Mouse (Mus musculus) kidney, embryonic 16.5 days (tissue): ENCODE measurements around the gene Clptm1. TPM values are rescaled to one million over a fixed set of nuclear protein-coding genes. Genes with fewer than 3 reads are reported as not detected.

Experiments used
- ATAC-seq: fragments of 200-750 bp; cut with Nextera tagmentation; 2 replicates; pipeline ENCODE4 v1.8.0; 2017; ENCODE audit warnings: moderate TSS enrichment; ENCODE audit not compliant: low FRiP score, low TSS enrichment
- H3K27ac ChIP-seq: fragments of 300-500 bp; sonication (generic); 2 replicates; pipeline ENCODE4 v1.5.1; 2014; ENCODE audit warnings: low read length
- H3K27me3 ChIP-seq: fragments of 300-500 bp; sonication (generic); 2 replicates; pipeline ENCODE4 v1.6.1; 2014; ENCODE audit warnings: low read length, control low read depth, mixed read lengths; ENCODE audit not compliant: insufficient read depth
- H3K36me3 ChIP-seq: fragments of 300-500 bp; sonication (generic); 2 replicates; pipeline ENCODE4 v1.6.1; 2014; ENCODE audit warnings: low read length, control low read depth, mixed read lengths; ENCODE audit not compliant: insufficient read depth
- H3K4me1 ChIP-seq: fragments of 300-500 bp; sonication (generic); 2 replicates; pipeline ENCODE4 v1.6.1; 2014; ENCODE audit warnings: low read length, control low read depth, mixed read lengths; ENCODE audit not compliant: insufficient read depth
- H3K4me2 ChIP-seq: fragments of 300-500 bp; sonication (generic); replicated peaks from 2 replicates; pipeline ENCODE4 v1.6.1; 2014; ENCODE audit warnings: low read depth, low read length
- H3K4me3 ChIP-seq: fragments of 300-500 bp; sonication (generic); 2 replicates; pipeline ENCODE4 v1.5.1; 2014; ENCODE audit warnings: mild to moderate bottlenecking, low read length
- H3K9ac ChIP-seq: fragments of 300-500 bp; sonication (generic); replicated peaks from 2 replicates; pipeline ENCODE4 v1.6.1; 2014; ENCODE audit warnings: low read length
- H3K9me3 ChIP-seq: fragments of 300-500 bp; sonication (generic); 2 replicates; pipeline ENCODE4 v1.6.1; 2016; ENCODE audit warnings: low read length, control low read depth
- WGBS: fragments of 180-500 bp; shearing (Covaris S2); extraction: QIAGEN DNeasy Blood & Tissue Kit; methylation state at CpG from one replicate; pipeline ENCODE4 v1.1.7; 2014; 5-methylcytosine and 5-hydroxymethylcytosine counted together
- polyA plus RNA-seq: library from polyadenylated mRNA; unstranded; fragments of >200 nt; fragmentation: Nextera tagmentation; extraction: Ambion mirVana; gene quantifications from 2 replicates; pipeline ENCODE4 v1.2.1, GENCODE M21; 2015

Clptm1 gene
- polyA plus RNA-seq, 1 experiment from 2014 or later = 94.6 TPM

DNA sequence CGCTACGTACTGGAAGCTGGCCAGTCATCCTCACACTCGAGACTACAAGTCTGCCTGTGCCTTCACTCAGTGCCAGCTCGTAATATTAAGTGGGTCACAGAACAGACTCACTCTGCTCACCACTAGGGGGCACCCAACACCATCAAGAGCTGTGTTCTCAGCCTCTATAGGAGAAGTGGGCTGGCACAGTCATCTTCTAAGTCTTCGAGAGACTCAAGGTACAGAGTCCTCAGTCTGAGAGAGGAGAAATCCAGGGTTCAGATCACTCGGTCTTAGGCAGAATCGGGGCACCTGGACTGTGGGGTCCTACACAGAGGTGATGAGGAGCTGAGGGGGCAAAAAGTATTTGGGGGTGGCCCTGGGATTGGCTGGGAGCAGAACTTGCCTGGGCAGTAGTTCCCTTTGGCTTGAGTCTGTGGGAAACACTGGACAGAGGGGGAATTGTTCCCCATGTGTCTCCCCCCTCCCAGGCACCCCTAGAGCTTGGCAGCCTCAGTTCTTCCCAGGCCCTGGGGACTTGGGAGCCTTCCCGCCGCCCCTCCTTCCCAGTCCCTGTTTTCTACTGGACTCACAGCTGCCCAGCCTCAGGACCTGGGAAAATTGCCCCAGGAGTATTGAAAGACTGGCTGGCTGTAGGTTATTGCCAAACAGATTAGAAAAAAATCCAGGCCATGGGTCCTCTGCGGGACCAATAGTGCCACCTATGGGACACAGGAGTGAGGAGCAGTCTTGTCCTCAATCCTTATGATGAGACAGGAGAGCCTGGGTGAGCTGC is 4.3 kb upstream of the Clptm1 start:
- ATAC-seq = peak; percentile 83
- no peaks in the 10 kb centered on the region for H3K27me3 ChIP-seq
- H3K36me3 ChIP-seq = no peaks in the 10 kb centered on the region
- 7% methylated on average over 10 of the region's 10 CpGs for WGBS
- peak overlapping the region; percentile 65 for H3K27ac ChIP-seq
- no peaks in the 10 kb centered on the region for H3K9me3 ChIP-seq
- no peak overlapping the region for H3K4me3 ChIP-seq
- peak overlapping the region; percentile 40 for H3K4me2 ChIP-seq
- peak overlapping the region; percentile 53 for H3K9ac ChIP-seq
- H3K4me1 ChIP-seq = peaks cover 12% of the 10 kb centered on the region; the same call in 1 of the 2 replicates

DNA sequence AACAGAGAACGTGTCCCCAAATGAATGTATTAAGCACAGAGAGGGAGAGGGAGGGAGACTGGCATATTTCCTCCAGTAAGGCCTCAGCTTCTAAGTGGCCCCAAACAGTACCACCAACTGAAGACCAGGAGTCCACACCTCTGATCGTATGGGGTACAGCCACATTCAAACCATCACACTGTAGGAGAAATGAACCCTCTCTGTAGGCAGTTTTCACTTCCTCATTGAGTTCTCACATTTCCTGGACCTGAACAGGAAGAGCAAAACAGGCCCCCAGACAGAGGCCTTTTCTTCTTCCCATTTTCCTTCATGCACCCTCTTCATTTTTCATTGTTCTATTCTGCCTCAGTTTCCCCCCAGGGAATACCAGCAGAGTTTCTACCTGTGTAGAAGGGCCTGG is 2.6 kb upstream of the Clptm1 start:
- H3K4me3 ChIP-seq = no peak overlapping the region

DNA sequence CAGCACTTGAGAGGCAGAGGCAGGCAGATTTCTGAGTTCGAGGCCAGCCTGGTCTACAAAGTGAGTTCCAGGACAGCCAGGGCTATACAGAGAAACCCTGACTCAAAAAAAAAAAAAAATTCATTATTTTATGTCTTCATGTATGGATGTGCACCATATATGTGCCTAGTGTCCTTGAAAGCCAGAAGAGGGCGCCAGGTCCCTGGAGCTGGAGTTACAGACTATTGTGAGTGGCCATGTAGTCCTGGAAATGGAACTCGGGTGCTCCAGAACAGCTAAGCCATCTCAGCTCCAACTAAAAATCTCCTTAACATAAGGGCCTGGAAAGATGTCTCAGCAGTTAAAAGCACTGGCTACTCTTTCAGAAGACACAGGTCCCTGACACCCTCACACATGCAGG is 1.9 kb upstream of the Clptm1 start:
- H3K27ac ChIP-seq = no peak overlapping the region
- H3K4me3 ChIP-seq = no peak overlapping the region
- H3K4me1 ChIP-seq = peaks cover 20% of the 10 kb centered on the region
- WGBS = 75% methylated on average over 3 of the region's 3 CpGs
- no peaks in the 10 kb centered on the region for H3K27me3 ChIP-seq
- no peak for ATAC-seq
- H3K9ac ChIP-seq = no peak overlapping the region
- H3K4me2 ChIP-seq = no peak overlapping the region
- H3K36me3 ChIP-seq = no peaks in the 10 kb centered on the region
- no peaks in the 10 kb centered on the region for H3K9me3 ChIP-seq

More for the DNA sequence above, 2.6 kb upstream of the Clptm1 start:
- no peak for ATAC-seq
- Histone ChIP-seq H3K4me2 (no peak overlapping the region), H3K27ac (no peak overlapping the region), H3K27me3 (no peaks in the 10 kb centered on the region), H3K9me3 (no peaks in the 10 kb centered on the region), H3K36me3 (no peaks in the 10 kb centered on the region), H3K9ac (no peak overlapping the region), H3K4me1 (peaks cover 20% of the 10 kb centered on the region)
- 75% methylated on average over 2 of the region's 2 CpGs for WGBS

DNA sequence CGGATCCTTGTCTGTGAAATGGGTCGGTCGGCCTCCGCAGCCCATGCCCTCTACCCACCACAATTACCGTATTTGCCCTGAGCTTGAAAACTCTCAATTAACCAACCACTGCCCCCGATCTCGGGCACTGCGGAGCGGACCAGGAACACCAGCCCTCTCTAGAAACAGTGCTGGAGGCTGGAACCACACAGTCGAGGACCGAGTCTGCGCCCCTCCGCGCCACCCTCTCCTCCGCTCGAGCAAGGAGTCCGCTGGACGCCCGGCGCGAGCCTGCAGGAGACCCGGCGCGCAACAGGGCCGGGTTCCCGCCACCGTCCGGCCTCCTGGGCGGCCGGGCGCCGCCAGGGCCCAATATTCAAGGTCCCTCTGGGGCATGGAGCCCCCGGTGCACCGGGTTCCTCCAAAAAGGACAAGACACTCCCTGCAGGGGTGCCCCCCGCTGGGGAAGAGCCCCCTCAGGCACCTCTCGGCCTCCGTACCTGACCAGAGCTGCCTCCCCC is 328 bp downstream of the Clptm1 start:
- H3K9ac ChIP-seq = peak overlapping the region; percentile 94
- H3K36me3 ChIP-seq = peaks cover 8% of the 10 kb centered on the region; the same call in 1 of the 2 replicates
- no peak; the same call in 1 of the 2 replicates for ATAC-seq
- peak overlapping the region; percentile 95 for H3K4me3 ChIP-seq
- under 1% methylated on average over 36 of the region's 37 CpGs for WGBS
- no peaks in the 10 kb centered on the region for H3K9me3 ChIP-seq
- no peaks in the 10 kb centered on the region for H3K27me3 ChIP-seq
- peaks cover 19% of the 10 kb centered on the region for H3K4me1 ChIP-seq
- peak overlapping the region; percentile 88 for H3K4me2 ChIP-seq
- H3K27ac ChIP-seq = peak overlapping the region; percentile 16; the same call in 1 of the 2 replicates

DNA sequence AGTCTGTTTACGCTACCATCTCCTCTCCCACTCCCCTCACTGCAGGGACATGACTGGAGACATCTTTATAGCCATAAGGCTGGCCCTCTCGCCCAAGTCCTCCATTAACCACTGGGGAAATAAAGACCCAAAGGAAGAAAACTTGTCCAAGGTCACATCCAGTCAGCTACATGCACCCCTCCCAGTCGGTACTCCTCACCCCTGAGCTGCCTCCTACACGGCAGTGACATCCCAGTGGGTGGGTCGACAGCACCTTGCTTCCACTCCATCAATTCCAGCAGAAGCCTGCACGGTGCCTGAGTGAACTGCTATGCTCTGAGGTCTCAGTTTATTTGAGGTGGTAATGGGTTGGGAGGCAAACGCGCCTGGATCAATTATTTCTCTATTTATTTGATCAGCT is 893 bp downstream of the Clptm1 start:
- H3K9ac ChIP-seq = peak overlapping the region; percentile 94
- H3K27ac ChIP-seq = no peak overlapping the region
- 9% methylated on average over 8 of the region's 8 CpGs for WGBS

DNA sequence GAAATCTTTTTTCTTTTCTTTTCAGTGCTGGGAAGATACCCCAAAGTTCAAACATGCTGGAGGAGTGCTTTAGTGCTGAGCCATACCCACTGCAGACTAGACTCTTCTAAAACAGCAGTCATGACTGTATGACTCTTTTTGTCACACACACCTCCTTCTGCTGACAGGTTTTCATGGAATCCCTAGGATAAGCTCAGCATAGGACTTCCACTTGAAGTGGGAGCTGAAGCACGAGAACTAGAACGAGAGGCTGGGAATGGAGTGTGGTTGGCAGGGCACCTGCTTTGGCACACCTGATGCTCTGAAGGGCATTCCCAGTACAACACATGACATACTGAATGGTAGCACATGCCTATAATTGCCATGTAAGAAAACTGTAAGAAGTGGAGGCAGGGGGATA is 12.2 kb downstream of the Clptm1 start:
- no peak overlapping the region for H3K9ac ChIP-seq
- no peak overlapping the region for H3K4me3 ChIP-seq
- H3K9me3 ChIP-seq = no peaks in the 10 kb centered on the region
- H3K27me3 ChIP-seq = no peaks in the 10 kb centered on the region
- 95% methylated on average over 2 of the region's 2 CpGs for WGBS
- H3K4me1 ChIP-seq = no peaks in the 10 kb centered on the region
- peaks cover 60% of the 10 kb centered on the region for H3K36me3 ChIP-seq
- ATAC-seq = no peak
- H3K27ac ChIP-seq = no peak overlapping the region
- H3K4me2 ChIP-seq = no peak overlapping the region

More for the DNA sequence above, 893 bp downstream of the Clptm1 start:
- H3K36me3 ChIP-seq = peaks cover 11% of the 10 kb centered on the region; the same call in 1 of the 2 replicates
- no peaks in the 10 kb centered on the region for H3K27me3 ChIP-seq
- peak overlapping the region; percentile 88 for H3K4me2 ChIP-seq
- H3K4me1 ChIP-seq = peaks cover 14% of the 10 kb centered on the region
- ATAC-seq = 0 out of 2 replicates have a peak, but pooled peaks have one; percentile 8
- H3K4me3 ChIP-seq = peak overlapping the region; percentile 95
- H3K9me3 ChIP-seq = no peaks in the 10 kb centered on the region

DNA sequence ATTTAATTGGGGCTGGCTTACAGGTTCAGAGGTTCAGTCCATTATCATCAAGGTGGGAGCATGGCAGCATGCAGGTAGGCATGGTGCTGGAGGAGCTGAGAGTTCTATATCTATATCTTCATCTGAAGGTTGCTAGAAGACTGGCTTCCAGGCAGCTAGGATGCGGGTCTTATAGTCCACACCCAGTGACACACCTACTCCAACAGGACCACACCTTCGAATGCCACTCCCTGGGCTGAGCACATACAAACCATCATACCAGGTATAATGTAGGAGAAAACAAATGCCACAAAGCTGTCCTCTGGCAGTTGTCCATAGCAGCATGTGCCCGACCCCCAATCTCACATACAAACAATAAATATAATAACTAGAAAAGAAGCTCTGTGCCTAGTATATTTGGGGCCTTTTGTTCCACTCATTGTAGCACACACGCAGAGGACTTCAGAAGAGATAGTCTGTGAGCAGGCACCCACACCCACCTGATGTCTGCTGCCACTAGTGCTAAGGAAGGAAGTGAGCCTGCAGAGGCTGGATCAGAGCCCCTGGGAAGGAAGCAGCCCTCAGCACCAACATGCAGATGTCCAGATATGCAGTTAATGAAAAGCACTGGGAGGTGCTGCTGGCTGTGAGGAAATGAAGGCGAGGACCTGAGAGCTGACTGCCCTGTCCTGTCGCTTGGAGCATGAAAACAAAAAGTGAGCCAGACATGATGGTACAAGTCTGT is 13.6 kb downstream of the Clptm1 start:
- Histone ChIP-seq H3K4me2 (no peak overlapping the region), H3K9me3 (no peaks in the 10 kb centered on the region), H3K27ac (peak overlapping the region; percentile 29; the same call in 1 of the 2 replicates), H3K36me3 (peaks cover 67% of the 10 kb centered on the region), H3K4me1 (no peaks in the 10 kb centered on the region), H3K4me3 (no peak overlapping the region), H3K9ac (no peak overlapping the region), H3K27me3 (no peaks in the 10 kb centered on the region)
- ATAC-seq = no peak
- 87% methylated on average over 6 of the region's 6 CpGs for WGBS

DNA sequence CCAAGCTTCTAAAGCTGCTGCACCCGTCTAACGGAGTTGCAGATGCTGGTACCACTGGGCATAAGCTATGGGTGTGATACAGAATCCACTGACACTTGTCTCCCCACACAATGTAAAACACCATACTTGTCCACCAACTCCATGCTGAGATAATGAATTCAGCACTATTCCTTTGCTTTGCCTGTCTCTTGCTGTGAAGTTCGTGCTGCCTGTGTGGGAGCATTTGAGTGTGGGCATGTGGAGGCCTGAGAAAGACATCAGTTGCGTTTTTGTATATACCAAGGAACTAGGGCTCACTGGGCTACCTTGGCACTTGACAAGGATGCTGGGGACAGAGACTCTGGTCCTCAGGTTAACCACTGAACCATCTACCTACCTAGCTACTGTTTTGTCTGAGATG is 23.6 kb downstream of the Clptm1 start:
- 90% methylated on average over 4 of the region's 4 CpGs for WGBS
- no peak overlapping the region for H3K9ac ChIP-seq
- H3K36me3 ChIP-seq = peaks cover 87% of the 10 kb centered on the region

DNA sequence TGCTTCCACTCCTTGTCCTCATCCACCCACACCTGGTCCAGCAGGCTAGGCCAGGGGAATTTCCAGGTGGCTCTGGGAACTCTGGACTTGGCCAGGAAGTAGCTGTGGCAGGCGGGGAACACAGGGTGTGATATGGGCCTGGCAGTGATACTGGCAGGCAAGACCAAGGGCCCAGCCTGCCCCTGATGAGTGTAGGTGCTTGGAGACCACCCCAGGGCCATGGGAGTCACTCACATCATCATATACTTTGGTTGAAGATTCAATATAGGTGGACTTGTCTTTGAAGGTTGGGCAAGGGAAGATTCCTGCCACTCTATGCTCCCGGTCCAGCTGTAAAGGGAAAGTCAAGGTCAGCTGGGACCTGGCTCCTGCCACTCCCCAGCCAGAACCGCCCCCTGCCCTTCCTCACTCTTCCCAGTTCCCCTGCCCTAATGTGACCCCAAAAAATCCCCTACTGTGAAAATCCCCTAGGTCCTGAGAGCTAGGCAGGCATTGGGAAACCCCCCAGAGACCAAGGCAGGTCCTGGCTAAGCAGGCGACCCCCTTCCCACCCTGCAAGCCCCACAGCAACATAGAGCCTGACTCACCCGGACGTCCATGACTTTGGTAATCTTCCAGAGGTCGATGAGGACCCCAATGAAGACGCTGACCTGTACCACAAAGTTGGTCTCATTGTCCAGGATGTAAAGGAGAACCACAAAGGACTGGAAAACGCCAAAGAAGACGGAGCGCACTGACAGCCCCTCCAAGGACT is 29.6 kb downstream of the Clptm1 start:
- Histone ChIP-seq H3K36me3 (peaks cover 86% of the 10 kb centered on the region), H3K27me3 (no peaks in the 10 kb centered on the region), H3K4me3 (no peak overlapping the region), H3K4me2 (no peak overlapping the region), H3K9ac (no peak overlapping the region), H3K9me3 (no peaks in the 10 kb centered on the region), H3K4me1 (no peaks in the 10 kb centered on the region), H3K27ac (no peak overlapping the region)
- ATAC-seq = no peak
- 86% methylated on average over 11 of the region's 11 CpGs for WGBS

More for the DNA sequence above, 23.6 kb downstream of the Clptm1 start:
- no peaks in the 10 kb centered on the region for H3K27me3 ChIP-seq
- no peak overlapping the region for H3K4me2 ChIP-seq
- H3K4me3 ChIP-seq = no peak overlapping the region
- no peaks in the 10 kb centered on the region for H3K9me3 ChIP-seq
- no peaks in the 10 kb centered on the region for H3K4me1 ChIP-seq
- no peak for ATAC-seq
- no peak overlapping the region for H3K27ac ChIP-seq
